Mouse (Mus musculus) embryonic fibroblast, embryonic 13.5 days (primary cell): ENCODE measurements around the gene BC067074.

ENCODE experiments used
- CTCF ChIP-seq: IDR thresholded peaks from 2 replicates; pipeline ENCODE4 v1.5.1; 2011; ENCODE audit warnings: mild to moderate bottlenecking, control low read depth, low read length, moderate library complexity, borderline replicate concordance; ENCODE audit not compliant: insufficient read depth
- POLR2A ChIP-seq: IDR thresholded peaks from 2 replicates; pipeline ENCODE4 v1.6.1; 2011; ENCODE audit warnings: low read depth, mild to moderate bottlenecking, control low read depth, low read length, moderate library complexity

DNA sequence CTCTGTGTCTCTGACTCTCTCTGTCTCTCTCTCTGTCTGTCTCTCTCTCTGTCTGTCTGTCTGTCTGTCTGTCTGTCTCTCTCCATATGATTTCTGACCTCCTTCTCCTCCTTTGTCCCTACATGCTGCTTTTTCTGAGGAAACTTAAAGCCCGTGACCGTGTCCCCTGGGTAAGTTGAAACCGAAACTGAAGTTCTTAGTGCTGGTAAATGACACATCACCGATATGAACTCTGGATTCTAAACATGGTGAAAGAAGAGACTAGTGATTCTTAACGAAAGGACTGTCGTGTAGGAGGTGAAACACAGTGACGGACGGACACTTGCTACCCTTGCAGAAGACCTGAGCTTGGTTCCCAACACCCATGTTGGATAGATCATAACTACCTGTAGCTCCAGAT is 21.8 kb upstream of the BC067074 start:
- TF ChIP-seq CTCF, result no peak
- TF ChIP-seq POLR2A, result no peak
